Mouse (Mus musculus): ENCODE results near the gene Carm1.

Gene Carm1

DNA sequence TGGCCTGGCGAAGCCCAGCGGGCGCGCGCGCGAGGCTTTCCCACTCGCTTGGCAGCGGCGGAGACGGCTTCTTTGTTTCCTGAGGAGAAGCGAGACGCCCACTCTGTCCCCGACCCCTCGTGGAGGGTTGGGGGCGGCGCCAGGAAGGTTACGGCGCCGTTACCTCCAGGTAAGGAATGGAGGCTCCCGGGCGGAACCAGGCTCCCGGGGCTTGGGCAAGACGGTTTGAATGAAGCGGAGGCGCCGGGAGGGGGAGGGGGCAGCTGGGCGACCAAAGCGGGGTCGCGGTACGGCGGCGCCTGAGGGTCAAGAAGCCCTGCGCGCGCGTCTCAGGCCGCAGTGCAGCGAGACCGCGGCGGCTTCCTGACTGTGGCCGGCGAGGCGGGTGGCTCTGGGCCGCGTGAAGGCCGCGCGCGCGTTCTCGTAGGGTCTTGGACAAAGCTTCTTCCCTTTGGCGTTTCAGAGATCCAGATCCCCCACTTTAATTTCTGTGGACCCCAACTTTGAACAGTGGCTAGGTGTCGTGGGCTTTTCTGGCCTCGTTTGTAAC lies 69.6 kb downstream of the Carm1 start:
- peak; percentile 83 for DNase-seq (ENCODE audit: low spot score)

DNA sequence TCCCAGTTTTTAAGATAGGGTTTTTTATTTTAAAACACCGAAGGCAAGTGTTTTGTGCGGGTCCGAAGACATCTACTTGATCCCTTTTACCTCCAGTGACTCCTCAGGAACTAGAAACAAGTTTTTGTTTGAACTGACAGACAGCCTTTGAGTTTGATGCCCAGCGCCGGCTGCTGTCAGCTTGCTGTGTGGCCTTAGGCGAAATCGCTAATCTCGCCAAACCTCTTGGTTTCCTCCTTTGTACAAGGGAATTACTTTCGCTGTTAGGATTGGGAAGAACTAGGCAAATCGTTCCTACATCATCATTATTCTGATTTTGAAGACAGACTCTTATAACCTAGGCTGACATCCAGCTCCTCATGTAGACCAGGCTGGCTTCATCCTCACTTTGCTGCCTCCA lies 70.4 kb downstream of the Carm1 start:
- no peak for DNase-seq (ENCODE audit: low spot score)

DNA sequence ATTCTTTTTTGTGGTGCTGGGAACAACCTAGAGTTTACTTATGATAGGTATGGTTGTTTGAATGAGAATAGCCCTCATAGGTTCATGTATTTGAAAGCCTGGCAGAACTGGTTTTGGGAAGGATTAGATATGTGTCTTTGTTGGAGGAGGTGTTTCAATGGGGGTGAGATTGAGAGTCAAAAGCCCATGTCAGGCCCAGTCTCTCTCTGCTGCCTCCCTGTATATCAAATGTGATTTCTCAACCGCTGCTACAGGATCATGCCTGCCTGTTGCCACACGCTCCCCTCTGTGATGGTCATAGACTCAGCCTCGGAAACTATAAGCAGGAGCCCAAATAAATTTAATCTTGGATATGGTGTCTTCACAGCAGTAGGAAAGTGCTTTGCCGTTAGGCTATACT lies 73.5 kb downstream of the Carm1 start:
- DNase-seq (ENCODE audit: low spot score), result no peak

DNA sequence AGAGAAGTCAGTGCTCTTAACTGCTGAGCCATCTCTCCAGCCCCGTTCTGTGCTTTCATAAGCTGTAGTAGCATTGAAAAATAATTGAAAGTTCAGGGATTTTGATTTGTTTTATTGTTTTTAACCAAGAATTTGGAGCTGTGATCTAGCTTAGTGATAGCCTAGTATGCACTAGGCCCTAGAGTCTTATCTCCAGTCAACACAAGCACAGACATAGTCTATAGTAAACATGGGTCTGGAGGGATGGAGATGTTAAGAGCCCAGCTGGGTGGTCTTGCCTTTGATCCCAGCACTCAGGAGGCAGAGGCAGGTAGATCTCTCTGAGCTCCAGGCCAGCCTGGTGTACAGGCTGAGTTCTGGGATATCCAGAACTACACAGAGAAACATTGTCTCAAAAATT lies 76.0 kb downstream of the Carm1 start:
- no peak for DNase-seq (ENCODE audit: low spot score)

DNA sequence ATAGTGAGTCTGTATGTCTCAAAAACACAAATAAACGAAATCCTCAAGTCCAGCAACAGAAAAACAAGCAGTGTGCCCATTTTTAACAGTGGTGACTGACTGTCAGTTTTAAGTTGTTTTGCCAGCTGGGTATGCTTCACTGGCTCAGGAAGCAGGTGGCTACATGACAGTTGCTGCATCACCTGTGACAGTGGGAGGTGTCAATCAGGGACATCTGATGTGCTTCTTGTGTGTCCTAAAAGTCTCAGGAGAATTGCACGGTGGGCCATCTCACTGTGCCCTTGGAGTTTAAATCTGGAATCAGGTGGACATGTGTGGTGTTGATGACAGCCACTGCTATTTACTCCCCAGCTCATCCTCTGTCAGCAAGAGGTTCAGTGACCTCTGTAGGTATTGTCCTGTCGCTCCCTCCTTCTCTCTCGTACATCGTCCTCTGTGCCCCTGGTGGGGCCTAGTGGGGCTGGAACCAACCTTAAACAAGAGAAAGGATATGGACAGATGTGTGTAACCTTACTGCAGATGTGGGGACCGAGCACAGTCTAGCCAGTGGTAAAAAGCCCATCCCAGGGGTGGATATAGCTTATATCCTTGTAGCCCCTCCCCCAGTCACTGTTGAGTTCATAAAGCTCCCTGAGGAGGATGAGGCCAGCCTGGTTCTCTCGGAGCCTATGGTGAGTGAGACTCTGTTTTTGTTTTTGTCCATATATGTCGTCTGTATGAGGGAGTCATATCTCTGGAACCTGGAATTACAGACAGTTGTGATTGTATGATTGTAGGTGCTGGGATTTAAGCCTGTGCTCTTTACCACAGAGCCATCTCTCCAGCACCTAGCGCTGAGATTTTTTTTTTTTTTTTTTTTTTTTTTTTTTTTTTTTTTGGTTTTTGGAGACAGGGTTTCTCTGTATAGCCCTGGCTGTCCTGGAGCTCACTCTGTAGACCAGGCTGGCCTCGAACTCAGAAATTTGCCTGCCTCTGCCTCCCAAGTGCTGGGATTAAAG lies 78.9 kb downstream of the Carm1 start:
- DNase-seq (ENCODE audit: low spot score), result no peak

DNA sequence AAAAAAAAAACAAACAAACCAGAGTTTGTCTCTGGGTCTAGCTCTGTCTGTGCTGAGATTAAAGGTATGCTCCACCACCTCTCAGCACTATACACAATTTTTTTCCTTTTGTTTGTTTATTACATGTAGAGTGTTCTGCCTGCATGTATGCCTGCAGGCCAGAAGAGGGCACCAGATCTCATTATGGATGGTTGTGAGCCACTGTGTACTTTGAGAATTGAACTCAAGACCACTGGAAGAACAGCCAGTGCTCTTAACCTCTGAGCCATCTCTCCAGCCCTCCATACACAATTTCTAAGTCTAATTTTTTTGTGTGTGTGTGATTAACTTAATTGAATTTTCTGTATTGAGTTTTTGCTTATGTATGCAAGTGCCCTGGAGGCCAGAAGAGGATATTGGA lies 79.9 kb downstream of the Carm1 start:
- no peak for DNase-seq (ENCODE audit: low spot score)

DNA sequence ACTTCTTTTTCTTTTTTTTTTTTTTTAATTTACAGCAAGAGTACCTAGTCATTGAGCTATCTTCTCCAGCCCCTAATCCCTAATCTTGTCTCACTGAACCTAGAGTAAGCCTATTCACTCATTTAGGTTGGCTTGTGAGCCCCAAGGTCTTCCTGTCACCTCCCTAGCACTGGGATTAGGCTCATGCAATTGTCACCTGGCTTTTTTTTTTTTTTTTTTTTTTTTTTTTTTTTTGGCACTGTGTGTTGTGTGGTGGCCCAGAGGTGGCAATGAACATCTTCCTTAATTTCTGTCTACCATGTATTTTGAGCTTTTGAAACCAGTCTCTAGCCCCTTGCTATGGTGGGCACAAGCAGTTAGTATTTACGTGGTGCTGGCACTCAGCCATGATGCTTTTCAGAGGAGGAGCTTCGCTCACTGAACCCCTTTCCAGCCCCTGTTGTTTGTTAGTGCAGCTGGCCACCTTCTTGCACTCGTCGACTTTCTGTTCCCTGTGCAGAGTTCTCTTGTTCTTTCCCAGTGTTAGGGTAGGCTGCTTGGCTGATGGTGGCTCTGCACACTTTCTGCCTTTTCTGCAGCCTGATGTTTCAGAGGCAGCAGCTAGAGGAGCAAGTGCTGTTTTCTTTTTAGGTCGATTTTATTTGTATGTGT lies 80.6 kb downstream of the Carm1 start:
- no peak for DNase-seq (ENCODE audit: low spot score)

DNA sequence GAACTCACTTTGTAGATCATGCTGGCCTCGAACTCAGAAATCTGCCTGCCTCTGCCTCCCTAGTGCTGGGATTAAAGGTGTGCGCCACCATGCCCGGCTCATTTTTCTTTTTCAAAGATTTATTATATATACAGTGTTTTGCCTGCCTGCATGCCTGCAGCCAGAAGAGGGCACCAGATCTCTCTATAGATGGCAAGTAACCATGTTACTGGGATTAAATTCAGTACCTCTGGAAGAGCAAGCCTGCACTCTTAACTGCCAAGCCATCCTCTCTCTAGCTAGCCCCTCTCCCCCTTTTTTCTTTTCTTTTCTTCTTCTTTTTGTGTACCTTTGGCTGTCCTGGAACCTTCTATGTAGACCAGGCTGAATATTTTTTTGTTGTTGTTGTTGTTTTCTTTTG lies 84.0 kb downstream of the Carm1 start:
- no peak for DNase-seq (ENCODE audit: low spot score)

DNA sequence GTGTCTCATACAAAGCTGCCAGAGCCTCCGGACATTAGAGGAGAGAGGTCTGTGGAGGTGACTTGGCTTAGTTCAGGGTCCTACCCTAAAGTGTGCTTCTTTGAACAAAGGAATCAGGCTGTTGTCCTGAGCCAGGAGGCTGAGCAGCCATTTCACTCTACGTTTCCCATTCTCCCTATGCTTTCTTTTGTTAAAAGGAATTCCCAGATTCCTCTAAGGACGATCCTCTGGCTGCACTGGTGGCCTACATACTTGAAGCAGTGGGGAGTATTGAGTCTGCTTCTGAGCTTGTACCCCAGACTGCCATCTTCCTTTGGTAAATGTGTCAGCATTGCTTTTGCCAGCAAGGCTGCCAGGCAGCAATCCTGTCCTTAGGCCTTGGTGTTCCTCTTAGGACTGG lies 86.4 kb downstream of the Carm1 start:
- DNase-seq (ENCODE audit: low spot score), result no peak

DNA sequence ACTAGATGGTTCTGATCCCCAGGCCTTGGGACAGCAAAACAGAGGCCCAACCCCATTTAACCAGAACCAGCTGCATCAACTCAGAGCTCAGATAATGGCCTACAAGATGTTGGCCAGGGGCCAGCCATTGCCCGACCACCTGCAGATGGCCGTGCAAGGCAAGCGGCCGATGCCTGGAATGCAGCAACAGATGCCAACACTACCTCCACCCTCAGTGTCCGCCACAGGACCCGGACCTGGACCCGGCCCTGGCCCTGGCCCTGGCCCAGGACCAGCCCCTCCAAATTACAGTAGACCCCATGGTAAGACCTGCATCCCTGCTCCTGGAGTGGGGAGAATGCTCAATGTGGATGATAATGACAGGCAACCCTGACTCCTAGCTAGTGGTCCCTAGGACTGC lies 88.9 kb downstream of the Carm1 start:
- DNase-seq (ENCODE audit: low spot score), result no peak

DNA sequence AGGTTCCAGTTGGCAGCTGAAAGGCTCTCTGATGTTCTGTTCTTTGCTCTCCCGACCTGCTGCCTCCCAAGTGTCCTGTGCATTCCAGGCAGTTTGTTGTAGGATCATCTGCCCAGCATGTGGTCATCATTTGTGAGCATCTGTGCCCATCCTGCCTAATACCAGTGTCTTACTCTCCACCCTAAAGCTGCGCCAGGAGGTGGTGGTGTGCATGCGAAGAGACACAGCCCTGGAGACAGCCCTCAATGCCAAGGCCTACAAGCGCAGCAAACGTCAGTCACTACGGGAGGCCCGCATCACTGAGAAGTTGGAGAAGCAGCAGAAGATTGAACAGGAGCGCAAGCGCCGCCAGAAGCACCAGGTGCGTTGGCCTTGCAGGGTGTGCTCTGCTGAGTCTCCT lies 92.3 kb downstream of the Carm1 start:
- no peak for DNase-seq (ENCODE audit: low spot score)

All from ovary, adult 18-20 months (tissue).